26 mouse cellular contexts compared by ENCODE assay signal in the genomic region with DNA sequence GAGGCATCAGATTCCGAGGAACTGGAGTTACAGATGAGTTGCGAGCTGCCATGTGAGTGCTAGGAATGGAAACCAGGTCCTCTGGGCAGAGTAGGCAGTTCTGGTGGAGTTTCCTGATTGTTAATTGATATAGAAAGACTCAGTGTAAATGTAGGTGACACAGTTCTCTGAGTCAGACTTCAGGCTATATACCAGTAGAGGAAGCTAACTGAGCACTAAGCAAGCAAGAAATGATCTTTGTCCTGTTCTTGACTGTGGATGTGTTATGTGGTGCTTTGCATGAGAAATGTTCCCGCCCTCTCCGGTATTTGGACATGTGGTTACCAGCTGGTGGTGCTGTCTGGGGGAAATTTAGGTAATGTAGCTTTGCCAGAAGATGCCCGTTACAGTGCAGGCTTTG.
DNase-seq lines count a peak whose midpoint lies in the region; ATAC-seq and TF ChIP-seq lines count a peak whose summit lies in the region.
"Had no signal": no experiment of that assay in that cellular context is flagged by ENCODE, and none has a peak within 500 bp of the region (broad histone marks: within the 10 kb centered on the region; RNA-seq: fewer than 3 reads in every experiment).

No protein-coding gene starts in this region.

- 90% methylated on average over 5 of the region's 5 CpGs for WGBS in heart, embryonic 14.5 days
- 85% methylated on average over 5 of the region's 5 CpGs for WGBS in heart, embryonic 11.5 days (ENCODE audit: insufficient replicate concordance)
- WGBS in intestine, postnatal 0 days, result 90% methylated on average over 5 of the region's 5 CpGs
- 93% methylated on average over 5 of the region's 5 CpGs for WGBS in intestine, embryonic 16.5 days
- WGBS in small intestine, adult 2 months, result 96% methylated on average over 5 of the region's 5 CpGs
- WGBS in hindbrain, embryonic 13.5 days, result 93% methylated on average over 5 of the region's 5 CpGs

- H3K27ac ChIP-seq in heart, embryonic 14.5 days (replicated peaks in 1 of 2; ENCODE audit: control insufficient read depth in 1 of 2, insufficient read depth in 1 of 2, low read depth in 2 of 2, low read length in 2 of 2), result peak overlapping the region; percentile 72 to 75; a peak in 3 of 4 replicates
- no peak overlapping the region for H3K27ac ChIP-seq in heart, embryonic 11.5 days (ENCODE audit: low read depth, low read length)
- no peak overlapping the region for H3K27ac ChIP-seq in intestine, postnatal 0 days (ENCODE audit: low read depth, low read length)
- H3K27ac ChIP-seq in intestine, embryonic 16.5 days (ENCODE audit: low read length), result no peak overlapping the region
- peak overlapping the region; percentile 45 for H3K27ac ChIP-seq in small intestine, adult 2 months (ENCODE audit: insufficient read depth, low read depth, low read length)
- no peak overlapping the region for H3K27ac ChIP-seq in hindbrain, embryonic 13.5 days
- H3K27ac ChIP-seq: embryonic facial prominence, embryonic 13.5 days; forebrain, embryonic 10.5 days; forebrain, embryonic 15.5 days; hindbrain, postnatal 0 days; kidney, embryonic 15.5 days; liver, embryonic 14.5 days; stomach, embryonic 15.5 days had no signal

- no peak overlapping the region for H3K4me2 ChIP-seq in heart, embryonic 14.5 days (ENCODE audit: low read length)
- H3K4me2 ChIP-seq in heart, embryonic 11.5 days, result no peak overlapping the region
- no peak overlapping the region for H3K4me2 ChIP-seq in intestine, postnatal 0 days (replicated peaks; ENCODE audit: low read depth)
- no peak overlapping the region for H3K4me2 ChIP-seq in intestine, embryonic 16.5 days (ENCODE audit: low read depth, low read length)
- H3K4me2 ChIP-seq in hindbrain, embryonic 13.5 days, result no peak overlapping the region
- H3K4me2 ChIP-seq: embryonic facial prominence, embryonic 13.5 days; forebrain, embryonic 15.5 days; kidney, embryonic 15.5 days; lung, embryonic 14.5 days; stomach, embryonic 15.5 days had no signal

- no peaks in the 10 kb centered on the region for H3K27me3 ChIP-seq in heart, embryonic 14.5 days (ENCODE audit: control insufficient read depth, insufficient read depth, low read length)
- H3K27me3 ChIP-seq in heart, embryonic 11.5 days (ENCODE audit: control insufficient read depth, insufficient read depth, low read length), result no peaks in the 10 kb centered on the region
- no peaks in the 10 kb centered on the region for H3K27me3 ChIP-seq in intestine, postnatal 0 days (replicated peaks; ENCODE audit: control insufficient read depth, insufficient read depth, low read length)
- no peaks in the 10 kb centered on the region for H3K27me3 ChIP-seq in intestine, embryonic 16.5 days (replicated peaks; ENCODE audit: control insufficient read depth, insufficient read depth, low read length)
- no peaks in the 10 kb centered on the region for H3K27me3 ChIP-seq in small intestine, adult 2 months (ENCODE audit: control insufficient read depth, insufficient read depth, low read length)
- no peaks in the 10 kb centered on the region for H3K27me3 ChIP-seq in hindbrain, embryonic 13.5 days
- H3K27me3 ChIP-seq: embryonic facial prominence, embryonic 13.5 days; forebrain, embryonic 15.5 days; kidney, embryonic 15.5 days; stomach, embryonic 15.5 days had no signal

- H3K36me3 ChIP-seq in heart, embryonic 14.5 days (ENCODE audit: control insufficient read depth, insufficient read depth, low read length), result no peaks in the 10 kb centered on the region
- H3K36me3 ChIP-seq in heart, embryonic 11.5 days (ENCODE audit: control insufficient read depth, insufficient read depth, low read length), result no peaks in the 10 kb centered on the region
- no peaks in the 10 kb centered on the region for H3K36me3 ChIP-seq in intestine, postnatal 0 days (ENCODE audit: control insufficient read depth, insufficient read depth)
- H3K36me3 ChIP-seq in intestine, embryonic 16.5 days (ENCODE audit: control insufficient read depth, insufficient read depth, low read length), result no peaks in the 10 kb centered on the region
- H3K36me3 ChIP-seq in small intestine, adult 2 months (ENCODE audit: control insufficient read depth, insufficient read depth, low read length), result no peaks in the 10 kb centered on the region
- H3K36me3 ChIP-seq in hindbrain, embryonic 13.5 days, result no peaks in the 10 kb centered on the region
- H3K36me3 ChIP-seq: embryonic facial prominence, embryonic 13.5 days; forebrain, embryonic 10.5 days; forebrain, embryonic 15.5 days; G1E; kidney, embryonic 15.5 days; stomach, embryonic 15.5 days had no signal

- TF ChIP-seq POLR2A in small intestine, adult 2 months (IDR thresholded peaks at IDR 0.05; ENCODE audit: low read depth, low read length), result no peak

- H3K9me3 ChIP-seq in heart, embryonic 14.5 days (ENCODE audit: control insufficient read depth, low read length), result no peaks in the 10 kb centered on the region
- H3K9me3 ChIP-seq in heart, embryonic 11.5 days (replicated peaks; ENCODE audit: control insufficient read depth, low read length), result no peaks in the 10 kb centered on the region
- 0 out of 2 replicates have a peak, but pooled peaks cover 4% of the 10 kb centered on the region for H3K9me3 ChIP-seq in intestine, postnatal 0 days (ENCODE audit: control insufficient read depth)
- H3K9me3 ChIP-seq in intestine, embryonic 16.5 days (ENCODE audit: control insufficient read depth, low read length), result no peaks in the 10 kb centered on the region
- no peaks in the 10 kb centered on the region for H3K9me3 ChIP-seq in hindbrain, embryonic 13.5 days
- H3K9me3 ChIP-seq: forebrain, embryonic 10.5 days; forebrain, embryonic 15.5 days; G1E; kidney, embryonic 15.5 days; stomach, embryonic 15.5 days had no signal

- no peak for ATAC-seq in heart, embryonic 14.5 days (ENCODE audit: insufficient number of reproducible peaks, insufficient read depth, low FRiP score, low read depth)
- ATAC-seq in heart, embryonic 11.5 days (replicated peaks; ENCODE audit: insufficient number of reproducible peaks, low FRiP score, low TSS enrichment), result no peak
- ATAC-seq in intestine, postnatal 0 days, result peak; percentile 52
- ATAC-seq in intestine, embryonic 16.5 days, result no peak
- ATAC-seq in hindbrain, embryonic 13.5 days (ENCODE audit: low FRiP score), result no peak
- ATAC-seq: forebrain, embryonic 15.5 days; hindbrain, postnatal 0 days had no signal

- H3K4me3 ChIP-seq in heart, embryonic 14.5 days (ENCODE audit: control insufficient read depth in 1 of 2, insufficient read depth in 1 of 2, low read depth in 1 of 2, low read length in 2 of 2), result no peak overlapping the region
- no peak overlapping the region for H3K4me3 ChIP-seq in heart, embryonic 11.5 days (ENCODE audit: low read depth, low read length)
- no peak overlapping the region for H3K4me3 ChIP-seq in intestine, postnatal 0 days (ENCODE audit: low read depth, low read length)
- H3K4me3 ChIP-seq in intestine, embryonic 16.5 days (ENCODE audit: low read length), result no peak overlapping the region
- H3K4me3 ChIP-seq in small intestine, adult 2 months (ENCODE audit: low read depth, low read length), result no peak overlapping the region
- no peak overlapping the region for H3K4me3 ChIP-seq in hindbrain, embryonic 13.5 days
- H3K4me3 ChIP-seq: embryonic facial prominence, embryonic 13.5 days; forebrain, embryonic 10.5 days; forebrain, embryonic 15.5 days; kidney, embryonic 15.5 days; stomach, embryonic 15.5 days had no signal

- TF ChIP-seq CTCF in intestine, postnatal 0 days (IDR thresholded peaks at IDR 0.05; ENCODE audit: low read depth), result no peak
- TF ChIP-seq CTCF in small intestine, adult 2 months (IDR thresholded peaks at IDR 0.05; ENCODE audit: extremely low read depth, insufficient read length, insufficient replicate concordance, low read depth, low read length), result no peak

- DNase-seq in heart, adult 11 months, result peak; percentile 58
- DNase-seq in heart, postnatal 10 days, result no peak
- DNase-seq: adrenal gland, postnatal 10 days; cerebellum, adult 11-12 months; cerebellum, postnatal 10 days; kidney, adult 18-20 months; kidney, postnatal 4 days; liver; lung, embryonic 14.5 days; lung, postnatal 14 days; midbrain, embryonic 14.5 days; thymus, postnatal 14 days had no signal

- no peak overlapping the region for H3K9ac ChIP-seq in heart, embryonic 14.5 days (ENCODE audit: low read length)
- no peak overlapping the region for H3K9ac ChIP-seq in heart, embryonic 11.5 days (ENCODE audit: low read depth, low read length)
- H3K9ac ChIP-seq in intestine, postnatal 0 days (ENCODE audit: low read depth, low read length), result no peak overlapping the region
- H3K9ac ChIP-seq in intestine, embryonic 16.5 days (ENCODE audit: low read depth, low read length), result no peak overlapping the region
- no peak overlapping the region for H3K9ac ChIP-seq in hindbrain, embryonic 13.5 days
- H3K9ac ChIP-seq: embryonic facial prominence, embryonic 13.5 days; forebrain, embryonic 15.5 days; kidney, embryonic 15.5 days; liver, embryonic 14.5 days; lung, embryonic 14.5 days; stomach, embryonic 15.5 days had no signal

- H3K4me1 ChIP-seq in heart, embryonic 14.5 days (ENCODE audit: control insufficient read depth in 2 of 2, insufficient read depth in 2 of 2, low read length in 2 of 2), result no peaks in the 10 kb centered on the region
- H3K4me1 ChIP-seq in heart, embryonic 11.5 days (ENCODE audit: control insufficient read depth, insufficient read depth, low read length), result no peaks in the 10 kb centered on the region
- no peaks in the 10 kb centered on the region for H3K4me1 ChIP-seq in intestine, postnatal 0 days (replicated peaks; ENCODE audit: control insufficient read depth, insufficient read depth, low read length)
- no peaks in the 10 kb centered on the region for H3K4me1 ChIP-seq in intestine, embryonic 16.5 days (ENCODE audit: control insufficient read depth, insufficient read depth, low read length)
- H3K4me1 ChIP-seq in small intestine, adult 2 months (ENCODE audit: control insufficient read depth, insufficient read depth, insufficient read length, low read length), result peaks cover 6% of the 10 kb centered on the region; the same call in 1 of the 2 replicates
- no peaks in the 10 kb centered on the region for H3K4me1 ChIP-seq in hindbrain, embryonic 13.5 days (replicated peaks)
- H3K4me1 ChIP-seq: embryonic facial prominence, embryonic 13.5 days; forebrain, embryonic 10.5 days; forebrain, embryonic 15.5 days; kidney, embryonic 15.5 days; stomach, embryonic 15.5 days had no signal

- intact Hi-C loops in heart, postnatal 10 days (cut with DNase I), result loop anchor here (5.0 kb wide), 1 partner anchor 132 kb away; no protein-coding TSS in a partner anchor

Comparison
In these comparisons a context has a peak if more than half of its experiments do, and no peak if none do; other contexts are left out.
1. H3K27ac ChIP-seq: peak in heart, embryonic 14.5 days (2 of 2) and small intestine, adult 2 months (single experiment); none in heart, embryonic 11.5 days (single experiment), intestine, postnatal 0 days (single experiment), intestine, embryonic 16.5 days (single experiment) and hindbrain, embryonic 13.5 days (single experiment).